Mouse (Mus musculus): ENCODE measurements around the gene Ushbp1.
"Not testable (repeated sequence)": the region's sequence is repeated elsewhere in the genome, so short reads cannot be mapped to it uniquely, and the experiment has no call there.

Gene Ushbp1

GRCm38 (mm10) chr8:71371236-71371848 is 24.3 kb downstream of the Ushbp1 start, which contains the start of gene Ocel1:
TSS of gene Ocel1 (plus strand) at chr8:71371298.
- in situ Hi-C loops (cut with MboI, MseI) = loop anchor here (5.0 kb wide), 1 partner anchor 36 kb away; the partner anchor contains the start of gene Ankle1

- in situ Hi-C loops (cut with MboI, MseI) = loop anchor here (5.0 kb wide), 1 partner anchor 37 kb away; the partner anchor contains the start of gene Ankle1
Measured at GRCm38 (mm10) chr8:71370711-71371235, 24.8 kb downstream of the Ushbp1 start.

- in situ Hi-C loops (cut with MboI, MseI) = no loop called here
Measured at GRCm38 (mm10) chr8:71369040-71369718, 26.4 kb downstream of the Ushbp1 start.

GRCm38 (mm10) chr8:71368366-71368765 is 27.2 kb downstream of the Ushbp1 start:
- in situ Hi-C loops (cut with MboI, MseI) = no loop called here

GRCm38 (mm10) chr8:71367529-71368176 is 27.9 kb downstream of the Ushbp1 start:
- in situ Hi-C loops (cut with MboI, MseI) = no loop called here

GRCm38 (mm10) chr8:71366771-71367528 is 28.7 kb downstream of the Ushbp1 start, which contains the start of gene Use1:
TSS of gene Use1 (plus strand) at chr8:71366848.
- in situ Hi-C loops (cut with MboI, MseI) = no loop called here

GRCm38 (mm10) chr8:71358026-71358425 is 37.6 kb downstream of the Ushbp1 start:
- in situ Hi-C loops (cut with MboI, MseI) = no loop called here

- in situ Hi-C loops (cut with MboI, MseI) = no loop called here
Measured at GRCm38 (mm10) chr8:71351520-71351919, 44.1 kb downstream of the Ushbp1 start.

- in situ Hi-C loops (cut with MboI, MseI) = no loop called here
Measured at GRCm38 (mm10) chr8:71351117-71351516, 44.5 kb downstream of the Ushbp1 start.

GRCm38 (mm10) chr8:71346581-71346980 is 49.0 kb downstream of the Ushbp1 start:
- in situ Hi-C loops (cut with MboI, MseI) = no loop called here

GRCm38 (mm10) chr8:71340625-71341024 is 55.0 kb downstream of the Ushbp1 start:
- in situ Hi-C loops (cut with MboI, MseI) = no loop called here

GRCm38 (mm10) chr8:71337834-71338233 is 57.8 kb downstream of the Ushbp1 start:
- in situ Hi-C loops (cut with MboI, MseI) = not testable (repeated sequence)

Data from T-helper 1 cell (primary cell).